In genomic region chr11:97653376-97653775, GRCm38 (mm10) we compare ENCODE assay signal across 2 mouse cellular contexts. TPM values are rescaled to one million over a fixed set of nuclear protein-coding genes. Genes with fewer than 3 reads are reported as not detected.
"Had no signal": no experiment of that assay in that cellular context is flagged by ENCODE, and none has a peak within 500 bp of the region (broad histone marks: within the 10 kb centered on the region; RNA-seq: fewer than 3 reads in every experiment).

No protein-coding gene starts in this region.

RNA-seq across cellular contexts. Expression of gene Pcgf2, which starts 46.9 kb away (rescaled TPM):
- total RNA-seq: monocyte, adult 5-6 weeks; neutrophil, adult 5-6 weeks had no signal
